Mouse (Mus musculus) right cerebral cortex, adult 2 months (tissue): Measurements from ENCODE around the gene Tmbim4.

Source experiments
- DNase-seq, 2 experiments: peaks; one replicate each; pipeline ENCODE4 v3.0.0; 2021 to 2022; ENCODE audit warnings: low spot score in 2 of 2

The Tmbim4 gene

DNA sequence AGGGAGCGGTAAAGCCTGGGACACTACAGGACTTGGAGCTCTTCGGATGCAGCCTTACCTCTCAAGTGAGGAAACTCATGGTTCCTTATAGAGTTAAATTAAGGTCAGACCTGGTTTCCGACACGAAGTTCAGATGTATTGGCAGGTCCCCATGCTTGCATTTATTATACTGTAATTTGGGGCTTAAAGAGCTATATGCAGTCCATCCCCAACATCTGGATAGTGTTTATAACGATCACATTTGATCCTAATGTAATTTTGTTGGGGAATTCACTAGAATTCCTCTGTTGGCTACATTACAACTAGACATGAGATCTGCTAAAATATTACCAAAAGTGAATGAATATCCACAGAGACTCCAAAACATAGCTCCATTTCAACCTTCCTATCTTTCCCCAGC, 44.3 kb downstream of the Tmbim4 start:
- no peak for DNase-seq

DNA sequence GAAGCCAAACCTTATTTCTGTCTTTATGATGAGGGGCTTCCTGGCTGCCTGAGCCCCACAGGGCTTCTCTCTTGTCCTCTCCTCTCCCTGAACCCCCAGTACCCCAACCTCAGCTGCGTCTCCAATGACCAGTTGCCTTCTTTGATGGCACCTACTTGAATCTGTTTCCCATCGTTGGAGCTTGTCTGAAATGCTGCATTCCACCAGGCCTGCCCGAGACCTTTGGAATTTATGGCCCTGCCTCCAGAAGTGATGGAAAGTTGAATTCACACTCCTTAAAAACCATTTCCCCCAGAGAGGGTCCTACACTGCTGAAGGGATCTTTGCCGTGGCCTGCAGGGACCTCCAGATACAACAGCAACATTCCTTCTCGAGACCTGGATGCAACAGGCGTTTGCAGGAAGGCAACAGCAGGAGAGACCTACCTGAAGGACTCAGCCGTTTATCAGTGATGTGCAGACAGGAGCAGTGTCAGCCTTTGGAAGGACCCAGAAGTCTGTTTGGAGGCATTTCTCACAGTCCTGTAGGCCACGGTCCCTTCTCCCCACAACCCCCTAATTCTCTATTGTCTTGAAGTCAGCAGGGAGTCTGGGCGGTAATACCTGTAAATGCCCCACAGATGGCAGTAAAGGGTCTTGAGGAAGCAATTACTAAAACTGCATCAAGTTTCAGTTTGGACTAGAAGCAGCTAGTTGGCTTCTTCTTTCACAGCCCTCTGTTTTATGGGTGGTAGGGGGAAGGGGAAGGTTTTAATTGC, 45.8 kb downstream of the Tmbim4 start:
- DNase-seq: peak; percentile 48 to 56

DNA sequence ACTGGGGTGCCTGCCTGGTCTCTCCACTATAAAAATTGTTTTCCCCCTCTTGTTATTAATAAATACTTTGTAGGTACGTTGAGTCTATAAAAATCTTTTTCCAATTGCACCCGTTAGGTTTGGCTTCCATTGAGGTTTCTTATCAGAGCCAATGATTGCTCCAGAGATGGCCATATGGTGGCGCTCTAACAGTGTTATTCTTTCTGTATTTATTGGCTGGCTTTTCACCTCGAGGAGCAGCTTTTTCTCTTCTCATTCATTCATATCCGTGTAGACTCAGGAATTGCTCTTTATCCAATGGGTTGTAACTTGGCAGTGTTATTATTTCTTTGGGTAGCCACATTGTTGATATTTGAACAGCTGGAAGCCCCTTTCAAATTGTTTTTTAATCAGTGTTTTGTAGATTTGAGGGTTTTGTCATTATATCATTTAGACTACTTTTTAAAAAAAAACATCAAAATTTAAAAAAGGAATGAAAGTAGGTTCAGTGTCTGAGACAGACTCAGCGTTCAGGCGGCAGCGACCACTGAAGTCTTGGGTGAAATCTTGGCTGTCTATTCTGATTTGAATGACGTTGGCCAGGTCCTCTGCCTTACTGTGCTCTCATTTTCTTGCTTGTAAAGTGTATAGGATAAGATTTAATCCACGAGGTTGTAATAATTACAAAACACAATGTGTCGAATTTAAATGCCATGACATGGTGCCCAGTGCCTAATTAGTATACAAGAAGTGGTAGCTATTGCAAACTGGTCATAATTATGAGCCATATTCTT, 49.7 kb downstream of the Tmbim4 start:
- DNase-seq: no peak

DNA sequence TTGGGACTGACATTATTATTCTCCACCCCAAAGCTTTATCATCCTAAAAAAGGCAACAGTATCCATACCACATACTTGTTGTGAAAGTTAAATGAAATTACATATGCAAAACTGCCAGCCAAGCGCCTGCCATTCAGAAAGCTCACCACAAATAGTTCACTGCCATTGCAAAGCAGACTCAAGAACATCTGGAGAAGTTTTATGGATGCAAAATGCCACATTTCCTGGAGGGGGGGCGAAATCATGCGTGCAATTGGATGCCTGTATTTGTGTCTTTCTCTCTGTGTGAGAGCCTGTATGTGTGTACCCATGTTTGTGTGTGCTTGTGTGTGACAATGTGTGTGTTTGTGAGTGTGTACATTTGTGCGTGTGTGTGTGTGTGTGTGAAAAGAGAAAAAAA, 50.4 kb downstream of the Tmbim4 start:
- no peak for DNase-seq

DNA sequence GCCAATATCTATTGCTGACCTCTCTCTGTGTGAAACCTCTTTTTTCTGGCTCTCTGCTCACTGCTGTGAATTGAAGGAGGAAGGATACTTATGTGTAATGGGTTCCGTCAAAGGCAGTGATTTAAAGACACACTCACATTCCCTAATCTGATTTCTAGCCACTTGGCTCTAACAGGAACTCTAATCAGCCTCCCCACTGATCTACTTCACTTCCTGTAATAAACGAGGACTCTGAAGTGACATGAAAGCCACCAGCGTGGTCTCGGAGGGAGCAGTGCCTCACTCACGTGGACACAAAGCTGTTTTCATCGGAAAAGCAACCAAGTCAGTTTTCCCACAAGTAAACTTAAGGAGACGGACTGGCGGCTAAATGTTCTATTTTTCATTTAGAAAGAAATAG, 51.4 kb downstream of the Tmbim4 start:
- DNase-seq: no peak

DNA sequence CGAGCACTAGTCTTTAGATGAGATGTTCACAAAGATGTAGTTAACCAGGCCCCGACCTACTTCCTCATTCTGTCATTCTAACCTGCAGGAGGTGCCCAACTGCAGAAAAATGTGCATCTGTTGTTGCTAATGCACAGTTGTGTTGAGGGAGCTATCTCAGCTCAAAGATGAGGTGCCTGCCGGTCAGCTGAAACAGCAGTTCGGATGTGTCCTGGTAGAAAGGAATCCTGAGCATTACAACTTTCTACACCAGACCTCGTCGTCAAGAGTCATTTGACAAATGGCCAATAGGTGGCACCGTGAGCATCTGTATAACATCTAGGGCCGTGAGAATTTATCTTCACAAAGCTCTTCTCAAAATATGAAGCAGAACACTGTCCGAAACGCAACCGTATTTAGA, 55.8 kb downstream of the Tmbim4 start:
- peak; percentile 75 to 76 for DNase-seq

DNA sequence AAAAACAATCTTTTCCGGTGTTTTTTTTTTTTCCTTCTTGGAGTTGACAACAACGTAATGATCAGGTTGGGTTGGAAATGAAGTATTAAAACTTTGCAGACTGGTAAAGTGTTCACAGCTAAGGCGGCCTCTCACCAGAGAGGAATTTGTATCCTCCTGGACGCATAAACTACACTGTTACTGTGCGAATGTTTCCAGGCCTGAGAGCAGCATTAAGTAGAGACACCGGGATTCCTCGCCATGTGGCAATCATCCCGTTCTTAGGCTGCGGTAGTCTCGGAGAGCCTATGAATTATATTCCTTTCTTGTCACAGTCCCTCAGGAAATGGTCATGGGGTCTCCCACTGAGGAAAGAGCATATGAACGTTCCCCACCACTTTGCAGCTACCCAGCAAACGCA, 66.4 kb downstream of the Tmbim4 start:
- DNase-seq: no peak

DNA sequence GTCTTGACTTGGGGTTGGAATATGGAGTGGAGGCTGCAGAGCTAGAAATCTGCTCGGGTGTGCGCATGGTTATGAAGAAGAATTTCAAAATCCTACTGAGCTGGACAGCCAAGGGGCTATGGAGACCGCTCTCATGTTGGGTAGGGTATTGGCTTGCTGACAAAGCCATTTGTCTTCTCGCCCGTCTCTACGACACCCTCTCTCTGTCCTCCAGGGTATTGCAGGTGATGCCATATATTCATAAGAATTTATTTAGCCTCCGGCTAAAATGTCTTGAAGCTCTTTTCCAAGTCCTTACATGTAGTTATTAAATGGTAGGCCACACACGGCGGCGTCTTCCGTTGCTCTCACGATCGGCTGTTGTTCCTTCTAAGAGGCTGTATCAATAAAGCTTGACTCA, 68.6 kb downstream of the Tmbim4 start:
- DNase-seq: no peak

DNA sequence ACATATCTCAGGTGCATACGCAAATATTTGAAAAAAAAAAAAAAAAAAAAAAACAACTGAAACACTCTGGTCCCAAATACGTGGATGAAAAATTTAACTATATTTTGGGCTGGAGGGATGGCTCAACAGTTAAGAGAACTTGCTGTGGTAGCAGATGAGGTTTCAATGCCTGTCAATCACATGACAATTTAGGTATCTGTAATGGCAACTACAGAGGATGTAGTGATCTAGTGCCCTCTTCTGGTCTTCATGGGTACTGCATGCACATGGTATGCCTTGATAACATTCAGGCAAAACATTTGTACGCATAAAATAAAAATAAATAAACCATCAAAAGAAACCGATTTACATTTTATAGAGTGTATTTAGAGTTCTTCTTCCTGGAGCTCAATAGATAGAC, 69.4 kb downstream of the Tmbim4 start:
- peak; percentile 20 to 34 for DNase-seq

DNA sequence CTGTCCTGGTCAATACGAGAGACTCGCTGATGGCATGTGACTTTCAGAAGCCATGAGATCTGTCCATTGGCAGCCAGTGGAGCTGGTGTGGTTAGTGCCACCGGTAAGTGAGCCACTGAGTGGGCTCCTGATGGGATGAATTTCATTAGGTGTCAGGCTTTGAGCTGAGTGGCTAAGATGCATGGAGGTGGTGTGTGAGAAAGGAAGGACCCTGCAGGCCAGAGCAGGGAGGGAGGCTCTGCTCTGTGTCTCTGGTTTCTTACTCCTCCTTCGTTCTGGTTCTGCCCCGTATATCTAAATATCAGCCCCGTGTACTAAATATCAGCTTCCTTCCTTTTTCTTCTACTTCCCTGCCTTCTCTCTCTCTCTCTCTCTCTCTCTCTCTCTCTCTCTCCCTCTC, 69.9 kb downstream of the Tmbim4 start:
- DNase-seq: no peak

DNA sequence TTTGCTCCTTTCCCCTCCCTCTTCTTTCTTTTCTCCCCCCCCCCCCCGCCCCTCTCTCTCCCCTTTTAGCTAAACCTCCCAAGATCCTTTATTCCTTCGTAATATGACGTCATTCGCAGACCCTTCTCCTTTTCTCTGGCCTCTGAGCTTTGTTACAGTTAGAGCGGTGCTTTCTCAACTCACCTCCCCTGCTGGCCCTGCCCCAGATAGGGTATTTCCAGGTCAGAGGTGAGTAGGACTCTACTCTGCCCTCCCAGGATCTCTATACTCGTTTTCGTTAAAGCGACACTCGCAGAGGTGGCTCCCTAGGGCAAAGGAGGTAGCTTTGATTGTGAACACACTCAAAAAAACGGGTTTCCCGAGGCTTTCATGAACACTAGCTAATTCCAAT, 70.5 kb downstream of the Tmbim4 start:
- no peak for DNase-seq

DNA sequence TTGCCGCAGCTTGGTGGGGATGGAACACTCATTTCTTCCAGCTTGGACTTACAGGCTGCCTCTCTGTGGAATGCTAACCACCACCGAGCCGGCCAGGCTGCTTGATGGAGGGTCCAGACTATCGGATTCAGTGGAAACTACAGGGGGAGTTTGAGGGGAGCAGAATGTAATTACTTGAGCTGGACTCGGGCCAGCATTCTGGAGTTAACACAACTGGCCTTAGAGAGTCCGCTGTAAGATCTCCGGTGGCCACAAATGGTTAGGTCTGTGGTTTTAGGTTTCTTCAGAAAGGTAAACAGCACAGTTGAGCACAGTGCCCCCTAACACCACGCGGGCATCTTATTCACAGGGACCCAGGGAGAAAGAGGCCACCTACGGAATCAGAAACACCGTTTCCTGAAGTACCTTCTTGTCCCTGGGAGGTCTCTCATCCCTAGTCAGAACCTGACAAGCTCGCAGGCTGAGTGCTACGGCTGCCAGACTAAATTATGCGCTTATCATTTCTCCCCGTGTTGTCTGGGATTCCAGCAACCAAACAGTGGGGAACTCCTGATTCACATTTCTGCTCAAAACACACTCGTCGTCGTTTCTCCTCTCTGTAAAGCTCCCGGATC, 71.0 kb downstream of the Tmbim4 start:
- no peak for DNase-seq

DNA sequence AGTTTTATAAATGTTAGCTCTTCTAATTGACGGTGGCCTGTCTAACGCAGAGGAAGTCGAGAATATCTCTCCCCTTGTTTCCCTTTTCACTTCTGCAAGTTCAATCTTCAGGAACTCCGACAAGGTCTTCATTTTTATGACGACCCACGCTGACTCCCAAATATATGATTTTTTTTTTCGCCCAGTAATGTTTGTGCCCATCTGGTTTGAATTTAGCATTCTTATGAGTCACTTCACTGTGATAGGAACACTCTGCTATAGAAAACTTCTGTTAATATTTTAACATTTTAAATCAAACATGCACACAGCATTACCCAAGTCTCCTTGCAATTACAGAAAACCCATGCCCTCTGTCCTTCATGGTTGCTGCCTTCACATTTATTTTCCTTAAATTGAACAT, 71.9 kb downstream of the Tmbim4 start:
- DNase-seq: no peak
